Mouse (Mus musculus) neural tube, embryonic 11.5 days (tissue): ENCODE measurements around the gene Ruvbl1. TPM values are rescaled to one million over a fixed set of nuclear protein-coding genes. Genes with fewer than 3 reads are reported as not detected.

Source experiments
- ATAC-seq: fragments of 200-750 bp; cut with Nextera tagmentation; 2 replicates; pipeline ENCODE4 v1.8.0; 2017; ENCODE audit warnings: moderate number of reproducible peaks, mild to moderate bottlenecking, moderate TSS enrichment, moderate library complexity; ENCODE audit not compliant: insufficient read depth, low FRiP score, low TSS enrichment
- DNase-seq: peaks from one replicate; pipeline ENCODE4 v3.0.0-alpha.2; 2015; ENCODE audit warnings: low spot score
- H3K27ac ChIP-seq: fragments of 300-500 bp; sonication (generic); 2 replicates; pipeline ENCODE4 v1.5.1; 2014; ENCODE audit warnings: low read depth, mild to moderate bottlenecking, low read length
- H3K27me3 ChIP-seq: fragments of 300-500 bp; sonication (generic); 2 replicates; pipeline ENCODE4 v1.6.1; 2014; ENCODE audit warnings: mild to moderate bottlenecking, low read length, mixed read lengths; ENCODE audit not compliant: control insufficient read depth, insufficient read depth
- H3K36me3 ChIP-seq: fragments of 300-500 bp; sonication (generic); 2 replicates; pipeline ENCODE4 v1.6.1; 2014; ENCODE audit warnings: mild to moderate bottlenecking, low read length, moderate library complexity, mixed read lengths; ENCODE audit not compliant: control insufficient read depth, insufficient read depth
- H3K4me1 ChIP-seq: fragments of 300-500 bp; sonication (generic); 2 replicates; pipeline ENCODE4 v1.6.1; 2014; ENCODE audit warnings: low read length, mixed read lengths; ENCODE audit not compliant: control insufficient read depth, insufficient read depth
- H3K4me2 ChIP-seq: fragments of 300-500 bp; sonication (generic); 2 replicates; pipeline ENCODE4 v1.6.1; 2014; ENCODE audit warnings: low read depth, mild to moderate bottlenecking, moderate library complexity
- H3K4me3 ChIP-seq: fragments of 300-500 bp; sonication (generic); 2 replicates; pipeline ENCODE4 v1.5.1; 2014; ENCODE audit warnings: low read depth, low read length
- H3K9ac ChIP-seq: fragments of 300-500 bp; sonication (generic); 2 replicates; pipeline ENCODE4 v1.6.1; 2014; ENCODE audit warnings: mild to moderate bottlenecking, low read length
- H3K9me3 ChIP-seq: fragments of 300-500 bp; sonication (generic); 2 replicates; pipeline ENCODE4 v1.6.1; 2016; ENCODE audit warnings: low read length; ENCODE audit not compliant: control insufficient read depth
- WGBS: fragments of 180-500 bp; shearing (Covaris S2); extraction: QIAGEN DNeasy Blood & Tissue Kit; methylation state at CpG from one replicate; pipeline ENCODE4 v1.1.7; 2014; 5-methylcytosine and 5-hydroxymethylcytosine counted together
- polyA plus RNA-seq: library from polyadenylated mRNA; unstranded; fragments of >200 nt; fragmentation: Nextera tagmentation; extraction: Ambion mirVana; gene quantifications from 2 replicates; pipeline ENCODE4 v1.2.1, GENCODE M21; 2014

Gene Ruvbl1
- polyA plus RNA-seq, 1 experiment from 2014 or later = 166 TPM

GRCm38 (mm10) chr6:88445661-88446060 lies 19.5 kb upstream of the Ruvbl1 start:
- Histone ChIP-seq H3K36me3 (no peaks in the 10 kb centered on the region), H3K4me3 (peak overlapping the region; percentile 80), H3K27ac (no peak overlapping the region), H3K4me2 (peak overlapping the region; percentile 83), H3K9ac (peak overlapping the region; percentile 86), H3K27me3 (no peaks in the 10 kb centered on the region), H3K9me3 (no peaks in the 10 kb centered on the region), H3K4me1 (peaks cover 7% of the 10 kb centered on the region; the same call in 1 of the 2 replicates)
- DNase-seq (no peak), ATAC-seq (no peak)
- 14% methylated on average over 5 of the region's 5 CpGs for WGBS

- ATAC-seq (peak; percentile 92), DNase-seq (peak; percentile 88)
- Histone ChIP-seq H3K9ac (peak within 1 kb of the TSS; percentile 86), H3K36me3 (no peaks in the 10 kb centered on the region), H3K4me3 (peak within 1 kb of the TSS; percentile 80), H3K4me1 (peaks cover 7% of the 10 kb centered on the region; the same call in 1 of the 2 replicates), H3K27ac (0 out of 2 replicates have a peak within 1 kb of the TSS, but pooled peaks have one; percentile 34), H3K9me3 (no peaks in the 10 kb centered on the region), H3K4me2 (peak within 1 kb of the TSS; percentile 83), H3K27me3 (no peaks in the 10 kb centered on the region)
- 1% methylated on average over 71 of the region's 72 CpGs for WGBS
Observed at GRCm38 (mm10) chr6:88446063-88447002, 18.9 kb upstream of the Ruvbl1 start, which contains the start of gene Eefsec. TSS of gene Eefsec (minus strand) at chr6:88446539.

GRCm38 (mm10) chr6:88447454-88447853 lies 17.8 kb upstream of the Ruvbl1 start:
- Histone ChIP-seq H3K9ac (no peak overlapping the region), H3K4me2 (no peak overlapping the region), H3K9me3 (no peaks in the 10 kb centered on the region), H3K27ac (no peak overlapping the region), H3K27me3 (no peaks in the 10 kb centered on the region), H3K36me3 (no peaks in the 10 kb centered on the region), H3K4me3 (no peak overlapping the region), H3K4me1 (peaks cover 7% of the 10 kb centered on the region; the same call in 1 of the 2 replicates)
- ATAC-seq (no peak), DNase-seq (peak; percentile 16)
- WGBS = 30% methylated on average over 4 of the region's 4 CpGs

- H3K9ac ChIP-seq = no peak overlapping the region
- H3K4me3 ChIP-seq = no peak overlapping the region
- no peaks in the 10 kb centered on the region for H3K36me3 ChIP-seq
- WGBS = 73% methylated on average over 2 of the region's 2 CpGs
- ATAC-seq = no peak
- H3K4me2 ChIP-seq = no peak overlapping the region
- H3K9me3 ChIP-seq = no peaks in the 10 kb centered on the region
- no peaks in the 10 kb centered on the region for H3K27me3 ChIP-seq
- DNase-seq = no peak
- H3K4me1 ChIP-seq = no peaks in the 10 kb centered on the region
- H3K27ac ChIP-seq = no peak overlapping the region
Observed at GRCm38 (mm10) chr6:88454545-88454944, 10.7 kb upstream of the Ruvbl1 start.

GRCm38 (mm10) chr6:88469878-88470277 lies 4.7 kb downstream of the Ruvbl1 start:
- H3K4me1 ChIP-seq = no peaks in the 10 kb centered on the region
- WGBS = 76% methylated on average over 6 of the region's 6 CpGs
- H3K36me3 ChIP-seq = peaks cover 11% of the 10 kb centered on the region; the same call in 1 of the 2 replicates
- no peaks in the 10 kb centered on the region for H3K9me3 ChIP-seq
- H3K4me2 ChIP-seq = no peak overlapping the region
- H3K9ac ChIP-seq = no peak overlapping the region
- H3K27ac ChIP-seq = no peak overlapping the region
- H3K27me3 ChIP-seq = no peaks in the 10 kb centered on the region
- no peak for ATAC-seq
- DNase-seq = no peak
- H3K4me3 ChIP-seq = no peak overlapping the region

- DNase-seq (no peak), ATAC-seq (no peak)
- no peaks in the 10 kb centered on the region for H3K9me3 ChIP-seq
- H3K9ac ChIP-seq = no peak overlapping the region
- no peak overlapping the region for H3K4me3 ChIP-seq
- H3K4me2 ChIP-seq = no peak overlapping the region
- H3K27ac ChIP-seq = no peak overlapping the region
- H3K4me1 ChIP-seq = no peaks in the 10 kb centered on the region
- WGBS = 36% methylated on average over 6 of the region's 6 CpGs
- no peaks in the 10 kb centered on the region for H3K27me3 ChIP-seq
- H3K36me3 ChIP-seq = no peaks in the 10 kb centered on the region; the same call in 1 of the 2 replicates
Observed at GRCm38 (mm10) chr6:88480421-88480820, 15.2 kb downstream of the Ruvbl1 start.

- Histone ChIP-seq H3K4me2 (no peak overlapping the region), H3K27ac (no peak overlapping the region), H3K9ac (no peak overlapping the region), H3K4me1 (no peaks in the 10 kb centered on the region), H3K4me3 (no peak overlapping the region), H3K36me3 (peaks cover 6% of the 10 kb centered on the region), H3K9me3 (no peaks in the 10 kb centered on the region), H3K27me3 (no peaks in the 10 kb centered on the region)
- DNase-seq (no peak), ATAC-seq (no peak)
- 59% methylated on average over 7 of the region's 7 CpGs for WGBS
Observed at GRCm38 (mm10) chr6:88483111-88483510, 17.9 kb downstream of the Ruvbl1 start.

GRCm38 (mm10) chr6:88483913-88484312 lies 18.7 kb downstream of the Ruvbl1 start:
- ATAC-seq (no peak), DNase-seq (no peak)
- Histone ChIP-seq H3K4me1 (no peaks in the 10 kb centered on the region), H3K27me3 (no peaks in the 10 kb centered on the region), H3K36me3 (peaks cover 6% of the 10 kb centered on the region), H3K9me3 (no peaks in the 10 kb centered on the region), H3K4me3 (no peak overlapping the region), H3K4me2 (no peak overlapping the region), H3K27ac (no peak overlapping the region), H3K9ac (no peak overlapping the region)

GRCm38 (mm10) chr6:88485378-88485777 lies 20.2 kb downstream of the Ruvbl1 start:
- Histone ChIP-seq H3K4me3 (no peak overlapping the region), H3K27ac (no peak overlapping the region), H3K4me2 (no peak overlapping the region), H3K9ac (no peak overlapping the region), H3K9me3 (no peaks in the 10 kb centered on the region), H3K27me3 (no peaks in the 10 kb centered on the region), H3K4me1 (no peaks in the 10 kb centered on the region), H3K36me3 (peaks cover 6% of the 10 kb centered on the region)
- no peak for DNase-seq
- 93% methylated on average over 6 of the region's 6 CpGs for WGBS
- ATAC-seq = no peak
